Mouse (Mus musculus): ENCODE results near the gene Jmjd1c.

DNA sequence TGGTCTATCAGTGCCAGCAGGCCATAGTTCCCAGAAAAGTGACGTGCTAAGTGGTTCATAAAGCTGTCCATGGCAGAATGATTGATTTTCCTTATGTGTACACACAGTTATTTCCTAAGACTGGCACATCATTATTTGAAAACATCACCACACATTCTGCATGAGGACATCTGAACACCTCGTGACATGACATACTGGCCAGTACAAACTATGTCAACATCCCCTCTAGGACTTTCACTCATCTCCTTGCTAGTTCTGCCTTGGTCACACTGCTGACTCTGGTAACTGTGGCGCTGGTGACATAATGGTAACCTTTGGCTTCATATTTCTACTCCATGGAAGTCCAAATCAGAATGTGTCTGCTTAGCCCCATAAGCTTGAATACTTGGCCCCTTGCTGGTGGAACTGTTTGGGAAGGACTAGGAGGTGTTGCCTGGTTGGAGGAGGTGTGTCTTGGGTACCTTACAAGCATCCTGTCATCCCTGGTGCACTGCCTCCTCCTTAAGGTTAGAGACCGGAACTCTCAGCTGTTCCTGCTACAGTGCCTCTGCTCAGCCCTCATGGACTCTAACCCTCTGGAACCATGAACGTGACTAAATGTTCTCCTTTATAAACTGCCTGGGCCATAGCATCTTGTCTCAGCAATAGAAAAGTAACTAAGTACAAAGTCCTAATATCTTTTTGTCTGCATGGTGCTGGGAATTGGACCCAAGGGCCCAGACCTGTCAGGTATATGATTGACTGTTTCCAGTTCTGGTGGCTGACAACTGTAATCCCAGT, 8.3 kb upstream of the Jmjd1c start:
- no peak for TF ChIP-seq POLR2A (IDR thresholded peaks at IDR 0.05; ENCODE audit: low read depth, low read length)
- no peak for TF ChIP-seq CTCF (IDR thresholded peaks at IDR 0.05; ENCODE audit: extremely low read depth, insufficient read length, insufficient replicate concordance, low read depth, low read length)

Data from small intestine, adult 2 months (tissue).